Mouse (Mus musculus) embryonic stem cell, embryonic (primary cell): ENCODE data around the gene Dscam.

Experiments used
- CTCF ChIA-PET, 4 experiments: fragments of 300-600 bp in 2 of 4; fragments of 350-600 bp in 2 of 4; sonication (Branson Sonifier 250); formaldehyde crosslinking; loops; one replicate each; lab custom pipeline; 2022; ENCODE audit warnings: inconsistent platforms in 2 of 4; lab: Charles Lee
- POLR2A ChIA-PET, 4 experiments: fragments of 300-600 bp in 2 of 4; fragments of 350-600 bp in 2 of 4; sonication (Branson Sonifier 250); formaldehyde crosslinking; loops; one replicate each; lab custom pipeline; 2022; ENCODE audit warnings: antibody characterized with exemption in 4 of 4, inconsistent platforms in 1 of 4; lab: Charles Lee

Gene Dscam

DNA sequence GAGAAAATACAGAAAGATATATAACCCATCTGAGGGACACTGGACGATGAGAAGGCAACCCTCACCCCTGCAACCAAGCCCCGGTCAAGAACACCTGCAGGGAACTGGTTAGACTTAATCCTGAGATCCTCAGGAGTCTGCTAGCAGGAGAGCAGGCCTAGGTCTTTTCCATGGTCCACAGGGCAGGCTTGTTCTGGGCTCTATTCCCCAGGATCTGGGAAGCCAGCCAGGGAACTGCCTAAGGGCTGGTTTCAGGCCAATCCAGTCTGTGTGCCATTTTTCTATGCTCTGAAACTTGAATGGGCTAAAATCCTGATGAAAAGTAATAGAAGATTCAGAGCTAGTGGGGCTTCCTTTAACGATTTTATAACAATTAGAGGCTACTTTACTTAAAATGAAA is 173.7 kb downstream of the Dscam start:
- POLR2A ChIA-PET: interaction anchor here in 1 of 4 experiments (1.0 kb wide), 1 partner anchor 10 kb away, joined by 3 read pairs; no protein-coding TSS in a partner anchor
- CTCF ChIA-PET: no interaction called here

DNA sequence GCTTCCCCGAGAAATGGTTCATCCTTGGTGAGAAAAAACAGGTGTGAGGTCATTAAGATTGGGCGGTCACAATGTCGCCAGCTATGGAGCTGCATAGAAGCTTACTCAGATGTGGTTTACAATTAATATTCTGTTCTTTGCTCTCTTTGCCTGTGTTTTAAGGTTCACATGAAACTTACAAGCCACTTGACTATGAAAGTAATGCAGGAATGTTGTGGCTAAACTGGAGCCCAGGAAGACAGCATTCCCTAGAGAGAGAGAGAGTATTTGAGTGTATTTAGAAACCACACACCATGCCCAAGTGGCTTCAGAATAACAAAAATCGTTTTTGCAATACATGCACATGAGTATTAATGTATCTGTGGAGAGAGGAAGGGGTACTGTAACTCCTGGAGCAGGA is 174.7 kb downstream of the Dscam start:
- CTCF ChIA-PET: no interaction called here
- POLR2A ChIA-PET: interaction anchor here in 1 of 4 experiments (1.0 kb wide), 1 partner anchor 9 kb away, joined by 3 read pairs; no protein-coding TSS in a partner anchor

DNA sequence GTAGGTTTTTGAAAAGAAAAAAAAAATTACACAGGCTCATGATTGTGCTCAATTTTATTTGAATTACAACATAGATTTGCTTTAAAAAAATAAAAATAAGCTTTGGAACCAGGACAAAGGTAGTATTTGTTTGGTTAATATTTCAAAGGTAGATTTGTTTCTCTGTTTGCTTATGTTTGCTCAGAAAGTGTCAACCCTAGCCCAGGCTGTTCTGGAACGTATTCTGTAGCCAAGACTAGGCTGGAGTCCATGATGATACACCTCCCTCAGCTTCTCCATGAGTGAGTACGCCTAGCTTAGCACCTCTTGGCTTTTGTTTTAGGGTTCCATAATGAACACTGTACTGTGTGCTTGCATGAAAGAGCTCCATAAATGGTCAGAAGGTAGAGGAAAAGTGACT is 183.2 kb downstream of the Dscam start:
- POLR2A ChIA-PET: no interaction called here
- CTCF ChIA-PET: interaction anchor here in 1 of 4 experiments (0.5 kb wide), 1 partner anchor 712 kb away, joined by 3 read pairs; no protein-coding TSS in a partner anchor

DNA sequence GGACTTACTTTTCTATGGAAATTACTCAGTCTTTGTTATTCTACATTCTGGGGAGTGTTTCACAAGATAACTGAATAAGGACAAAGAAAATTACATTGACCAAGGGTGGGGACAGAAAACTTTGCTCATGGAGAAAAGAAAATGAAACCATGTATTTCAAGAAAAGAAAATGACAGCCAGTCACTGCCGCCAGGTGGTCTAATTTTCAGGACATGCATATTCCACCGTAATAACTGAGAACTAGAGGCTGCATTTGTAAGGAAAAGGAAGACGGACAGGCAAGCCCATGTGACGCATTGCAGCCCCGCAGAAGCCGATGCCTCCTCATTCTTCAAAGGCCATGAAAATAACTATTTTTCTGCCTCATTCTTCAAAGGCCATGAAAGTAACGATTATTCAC is 197.3 kb downstream of the Dscam start:
- ChIA-PET POLR2A (no interaction called here), CTCF (no interaction called here)

DNA sequence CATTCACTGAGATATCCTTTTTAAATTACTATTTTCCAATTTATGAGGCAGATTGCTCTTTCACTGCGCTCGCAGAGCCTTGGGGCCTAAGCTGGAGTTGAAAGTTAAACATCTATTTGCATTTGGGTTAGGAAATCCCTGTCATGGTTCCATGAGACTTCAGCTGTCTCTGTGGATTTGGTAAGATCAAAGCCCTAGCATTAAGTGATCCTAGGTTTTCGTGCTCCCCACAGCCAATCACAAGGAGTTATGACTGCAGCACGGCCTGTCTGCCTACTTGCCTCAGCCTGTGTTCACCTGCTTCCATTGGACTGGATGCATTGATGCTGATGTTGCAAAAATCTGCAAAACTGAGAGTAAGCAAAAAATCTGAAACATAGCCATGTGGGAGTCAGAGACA is 198.8 kb downstream of the Dscam start:
- CTCF ChIA-PET: no interaction called here
- POLR2A ChIA-PET: interaction anchor here in 1 of 4 experiments (1.2 kb wide), 1 partner anchor 27 kb away, joined by 3 read pairs; no protein-coding TSS in a partner anchor

DNA sequence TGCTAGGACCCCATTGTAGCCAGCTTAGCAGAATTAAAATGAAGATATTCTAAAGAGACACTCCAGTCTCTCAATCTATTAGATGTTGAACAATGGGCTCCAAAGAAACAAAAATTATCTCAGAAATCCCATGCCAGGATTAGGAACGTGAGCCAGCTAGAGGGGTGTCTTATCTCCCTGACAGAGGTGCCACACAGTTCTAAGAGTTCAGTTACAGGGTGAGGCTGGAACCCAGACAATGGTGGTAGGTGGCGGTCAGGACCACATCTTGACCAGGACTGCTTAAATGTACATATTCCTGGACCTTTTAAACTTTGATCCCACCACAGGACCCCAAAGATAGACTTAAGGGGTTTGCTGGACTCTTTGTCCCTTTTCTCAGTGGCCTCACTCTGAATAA is 200.1 kb downstream of the Dscam start:
- ChIA-PET POLR2A (interaction anchor here in 1 of 4 experiments (1.2 kb wide), 1 partner anchor 26 kb away, joined by 3 read pairs; no protein-coding TSS in a partner anchor), CTCF (interaction anchor here in 1 of 4 experiments (0.7 kb wide), 1 partner anchor 291 kb away, joined by 3 read pairs; no protein-coding TSS in a partner anchor)

DNA sequence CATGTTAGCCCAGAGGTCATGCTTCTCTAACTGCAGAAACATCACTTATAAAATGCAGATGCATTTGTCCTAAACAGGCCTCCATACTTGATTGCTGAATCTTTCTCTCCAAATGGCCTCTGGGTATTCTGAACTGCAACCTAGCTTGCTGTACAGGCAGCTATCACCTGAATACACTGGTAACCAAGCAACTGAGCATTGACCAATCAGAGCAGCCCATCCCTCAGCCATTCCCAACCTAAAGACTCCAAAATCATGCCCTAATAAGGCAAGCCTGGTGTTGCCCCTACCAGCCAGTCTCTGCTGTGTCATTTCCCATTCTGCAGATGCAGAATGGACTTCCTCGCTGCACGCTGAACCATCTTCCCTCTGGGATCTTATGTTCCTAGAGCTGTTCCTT is 200.9 kb downstream of the Dscam start:
- ChIA-PET CTCF (interaction anchor here in 1 of 4 experiments (0.6 kb wide), 1 partner anchor 41 kb away, joined by 3 read pairs; no protein-coding TSS in a partner anchor), POLR2A (no interaction called here)

DNA sequence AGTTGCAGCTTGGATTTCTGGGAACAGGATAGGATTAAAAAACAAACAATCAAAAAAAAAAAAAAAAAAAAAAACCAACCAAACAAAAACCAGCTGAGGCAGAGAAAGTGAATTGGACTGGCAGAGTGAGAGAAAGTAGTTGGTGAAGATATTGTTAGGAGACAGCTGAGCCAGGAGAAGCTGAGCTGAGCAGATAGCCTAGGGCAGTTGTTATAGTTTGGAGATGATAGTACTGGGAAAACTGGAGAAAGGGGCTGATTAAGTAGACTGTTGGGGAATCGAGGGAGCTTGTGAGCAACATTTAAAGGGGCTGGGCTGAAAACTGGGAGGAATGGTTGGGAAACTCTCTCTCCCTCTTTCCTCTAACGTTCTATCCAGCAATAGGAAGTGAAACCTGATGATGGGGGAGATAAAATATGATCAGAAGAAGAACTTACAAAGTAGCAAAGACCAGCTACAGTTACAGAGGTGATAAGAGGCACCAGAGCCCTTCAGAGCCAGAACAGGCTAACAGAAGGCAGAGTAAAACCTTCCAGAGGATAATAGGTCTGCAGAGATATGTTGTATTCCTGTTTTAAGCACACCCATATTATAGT is 201.6 kb downstream of the Dscam start:
- ChIA-PET CTCF (interaction anchor here in 2 of 4 experiments (0.6 to 0.7 kb wide), 3 partner anchors 68 to 325 kb away, joined by 3 to 4 read pairs (median 4); no protein-coding TSS in a partner anchor), POLR2A (no interaction called here)

DNA sequence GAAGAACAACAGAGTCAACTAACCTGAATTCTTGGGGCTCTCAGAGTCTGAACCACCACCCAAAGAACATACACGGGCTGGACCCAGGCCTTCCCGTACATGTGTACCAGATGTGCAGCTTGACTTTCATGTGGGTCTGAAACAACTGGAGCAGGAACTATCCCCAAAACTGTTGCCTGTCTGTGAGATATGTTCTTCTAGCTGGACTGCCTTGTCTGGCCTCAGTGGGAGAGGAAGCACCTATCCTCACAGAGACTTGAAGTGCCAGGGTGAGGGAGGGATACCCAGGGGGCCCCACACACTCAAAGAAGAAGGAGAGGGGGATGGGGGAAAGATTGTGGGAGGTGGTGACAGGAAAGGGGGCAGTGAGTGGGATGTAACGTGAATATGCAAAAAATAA is 210.9 kb downstream of the Dscam start:
- ChIA-PET POLR2A (no interaction called here), CTCF (no interaction called here)

DNA sequence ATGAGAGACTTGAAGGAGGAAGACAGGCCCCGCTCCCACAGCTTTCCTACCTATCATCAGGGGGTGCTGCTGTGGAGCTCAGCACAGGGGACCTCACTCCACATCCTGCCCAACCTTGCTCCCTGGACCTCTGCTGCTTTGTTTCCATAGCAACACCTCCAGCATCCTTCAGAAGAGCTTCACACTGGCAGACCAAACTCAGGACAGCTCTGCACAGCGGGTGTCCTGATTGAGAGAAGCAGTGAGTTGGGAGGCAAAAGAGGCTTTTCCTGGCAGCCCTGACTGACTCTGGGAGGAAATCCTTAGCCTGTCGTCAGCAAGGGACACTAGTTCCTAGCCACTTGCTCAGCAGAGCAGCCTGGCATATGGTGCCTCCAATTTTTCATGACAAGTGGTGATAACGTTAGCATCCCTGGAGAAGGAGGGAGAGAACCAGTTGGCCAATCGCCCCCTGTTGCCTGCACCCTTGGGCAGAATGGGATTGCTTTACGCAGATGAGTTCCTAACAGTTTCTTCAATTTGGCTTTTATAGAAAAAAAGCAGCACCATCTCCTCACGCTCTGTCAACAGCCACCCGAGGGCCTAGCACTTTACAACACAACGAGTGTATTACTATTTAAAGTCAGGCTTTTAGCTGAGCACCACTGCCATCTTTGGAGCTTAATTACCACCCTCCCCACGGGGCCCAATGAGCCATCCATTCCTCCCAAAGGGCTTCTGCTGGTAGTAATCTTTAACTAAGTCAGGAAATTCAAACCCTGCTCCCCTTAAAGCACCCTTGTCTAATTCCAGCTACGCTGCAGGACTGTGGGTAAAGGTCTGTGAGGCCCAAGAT is 224.9 kb downstream of the Dscam start:
- ChIA-PET POLR2A (interaction anchor here in 1 of 4 experiments (0.9 kb wide), 1 partner anchor 25 kb away, joined by 3 read pairs; no protein-coding TSS in a partner anchor), CTCF (interaction anchor here in 1 of 4 experiments (0.8 to 1.1 kb wide), 3 partner anchors 14 to 348 kb away, joined by 3 read pairs; no protein-coding TSS in a partner anchor)

DNA sequence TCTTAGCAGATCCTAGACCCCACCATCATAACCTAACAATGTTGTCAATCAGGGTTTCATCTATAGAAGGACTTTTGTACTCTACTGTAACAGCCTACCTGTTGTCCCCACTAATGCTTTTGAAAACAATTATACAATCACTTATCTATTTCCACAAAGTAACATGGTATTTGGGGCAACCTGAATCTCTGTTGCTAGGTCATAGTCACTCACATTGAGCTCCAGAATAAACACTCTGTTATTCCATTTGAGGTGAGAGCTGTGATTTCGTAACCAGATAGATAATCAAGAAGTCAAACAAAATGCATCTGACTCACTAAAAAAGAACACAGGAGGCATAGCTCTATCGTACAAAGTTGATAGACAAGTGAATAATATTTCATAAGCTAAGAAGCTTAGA is 226.9 kb downstream of the Dscam start:
- ChIA-PET POLR2A (no interaction called here), CTCF (no interaction called here)

DNA sequence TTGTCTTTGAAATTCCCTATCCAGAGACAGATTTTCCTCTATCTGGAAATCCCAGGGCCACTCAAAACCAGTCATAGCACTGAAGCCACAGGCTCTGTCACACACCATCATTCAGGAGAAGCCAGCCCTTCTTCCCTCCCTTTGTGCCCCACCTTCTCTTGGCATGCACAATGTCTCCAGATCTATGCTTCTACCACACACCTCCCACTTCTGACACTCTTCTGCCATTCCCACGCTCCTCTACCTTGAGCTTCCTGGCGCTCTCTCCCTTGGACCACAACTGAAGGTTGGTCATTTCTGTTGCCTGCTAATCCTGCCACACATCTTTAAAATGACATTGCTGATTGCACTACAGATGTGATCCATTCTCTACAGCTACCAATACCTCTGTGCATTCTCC is 235.8 kb downstream of the Dscam start:
- CTCF ChIA-PET: no interaction called here

DNA sequence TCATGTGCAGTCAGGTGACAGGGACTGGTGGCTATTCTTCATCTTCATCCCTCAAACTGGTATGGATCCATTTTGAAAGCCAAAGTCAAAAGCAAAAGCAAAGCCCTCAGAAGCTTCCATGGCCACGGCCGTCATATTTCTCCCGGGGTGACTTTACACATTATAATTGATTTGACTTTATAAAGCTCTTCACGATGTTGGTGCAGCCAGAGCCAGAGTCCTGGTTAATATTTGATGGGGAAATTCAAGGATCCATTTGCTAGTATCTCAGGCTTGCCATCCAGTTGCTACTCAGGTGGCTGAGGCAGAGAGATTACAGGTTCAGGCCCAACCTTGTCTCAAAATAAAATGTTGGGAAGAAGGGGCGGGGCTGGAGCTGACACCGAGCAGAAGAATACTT is 238.3 kb downstream of the Dscam start:
- ChIA-PET CTCF (interaction anchor here in 2 of 4 experiments (0.8 to 1.4 kb wide), 6 partner anchors 13 to 361 kb away, joined by 3 to 5 read pairs (median 4); no protein-coding TSS in a partner anchor), POLR2A (interaction anchor here in 1 of 4 experiments (0.6 kb wide), 1 partner anchor 303 kb away, joined by 4 read pairs; no protein-coding TSS in a partner anchor)

More for the DNA sequence above, 235.8 kb downstream of the Dscam start:
- POLR2A ChIA-PET: no interaction called here

DNA sequence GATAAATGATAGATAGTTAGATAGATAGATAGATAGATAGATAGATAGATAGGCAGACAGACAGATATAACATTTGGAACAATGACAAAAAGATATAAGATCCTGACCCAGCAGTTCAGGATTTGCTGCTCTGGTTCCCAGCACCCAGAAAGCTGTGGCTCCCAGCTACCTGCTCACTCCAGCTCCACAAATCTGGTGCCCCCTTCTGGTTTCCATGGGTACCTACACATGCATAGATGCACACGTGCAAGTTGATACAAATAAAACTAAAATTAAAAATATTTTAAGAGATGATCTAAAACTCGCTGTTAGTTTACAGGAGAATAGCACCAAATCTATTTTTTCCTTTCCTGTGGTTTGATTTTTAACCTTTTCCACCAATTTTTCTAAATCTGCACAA is 238.8 kb downstream of the Dscam start:
- ChIA-PET POLR2A (no interaction called here), CTCF (interaction anchor here in 2 of 4 experiments (0.6 to 1.4 kb wide), 7 partner anchors 14 to 361 kb away, joined by 3 to 5 read pairs (median 3); no protein-coding TSS in a partner anchor)

DNA sequence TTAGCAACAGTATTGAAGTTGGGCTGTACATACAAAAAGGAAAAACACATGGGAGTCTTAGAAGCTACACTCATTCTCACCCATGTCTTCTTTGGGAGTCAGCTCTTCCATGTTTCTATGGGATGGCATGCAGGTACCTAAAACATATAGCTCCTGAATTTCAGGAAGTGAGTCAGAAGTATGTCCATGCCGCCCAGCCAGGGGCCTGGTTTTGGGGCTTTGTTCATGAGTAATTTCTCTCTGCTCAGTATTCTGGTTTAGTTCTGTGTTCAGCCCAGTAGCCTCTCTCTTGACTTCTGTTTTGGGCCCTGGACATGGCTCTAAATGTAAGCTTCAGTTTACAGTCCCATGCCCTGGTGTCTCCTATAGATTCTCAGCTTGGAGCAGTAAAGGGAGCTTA is 242.5 kb downstream of the Dscam start:
- POLR2A ChIA-PET: no interaction called here
- CTCF ChIA-PET: no interaction called here

DNA sequence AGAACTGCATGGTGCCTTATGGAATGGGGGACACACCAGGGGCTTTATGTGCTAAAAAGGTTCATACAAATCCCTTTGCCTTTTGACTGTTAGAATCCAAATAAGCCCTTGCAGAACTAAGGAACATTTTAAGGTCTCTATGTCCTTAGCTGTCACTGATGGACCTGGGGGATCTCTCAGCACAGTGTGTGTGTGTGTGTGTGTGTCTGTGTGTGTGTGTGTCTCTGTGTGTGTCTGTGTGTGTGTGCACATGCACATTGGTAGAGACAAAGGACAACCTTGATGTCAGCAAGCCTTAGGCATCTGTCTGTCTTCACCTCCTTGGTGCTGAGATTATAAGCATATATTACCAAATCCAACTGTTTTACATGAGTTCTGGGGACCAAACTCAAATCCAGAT is 243.1 kb downstream of the Dscam start:
- POLR2A ChIA-PET: no interaction called here
- CTCF ChIA-PET: no interaction called here

DNA sequence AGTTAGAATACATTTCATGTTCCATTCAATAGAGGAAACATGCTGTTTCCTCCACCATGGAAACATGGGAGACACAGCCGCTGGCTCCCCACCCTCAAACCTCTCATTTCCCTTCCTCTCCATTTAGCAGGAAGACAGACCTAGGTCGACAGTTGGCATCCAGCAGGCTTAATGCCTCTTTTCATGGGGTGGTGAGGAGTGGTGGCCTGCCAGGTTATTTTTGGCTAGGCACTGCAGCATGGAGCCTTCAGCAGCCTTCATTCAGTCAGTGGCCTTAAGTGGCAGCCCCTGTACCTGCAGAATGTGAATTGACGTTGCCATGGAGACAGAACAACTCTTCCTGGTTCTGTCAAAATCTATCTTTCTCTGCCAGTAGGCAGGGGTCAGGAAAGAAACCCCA is 243.6 kb downstream of the Dscam start:
- CTCF ChIA-PET: no interaction called here
- POLR2A ChIA-PET: no interaction called here

DNA sequence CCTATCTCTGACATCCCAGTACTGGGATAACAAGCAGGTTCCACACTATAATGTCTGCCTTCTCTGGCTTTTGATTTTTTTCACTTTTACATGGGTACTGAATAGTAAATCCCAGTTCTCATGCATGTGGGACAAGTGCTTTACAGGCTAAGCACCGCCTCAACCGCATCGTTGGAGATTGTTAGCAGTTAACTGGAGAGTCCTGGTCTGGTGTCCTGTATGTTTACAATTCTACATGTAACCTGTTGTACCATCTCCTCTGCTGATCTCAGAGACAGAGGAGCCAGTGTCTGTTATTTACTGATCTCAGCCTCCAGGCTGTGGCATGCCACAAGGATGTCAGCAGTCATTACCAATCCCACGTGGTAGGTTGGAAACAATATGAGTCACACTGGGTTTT is 246.6 kb downstream of the Dscam start:
- CTCF ChIA-PET: no interaction called here
- POLR2A ChIA-PET: no interaction called here

DNA sequence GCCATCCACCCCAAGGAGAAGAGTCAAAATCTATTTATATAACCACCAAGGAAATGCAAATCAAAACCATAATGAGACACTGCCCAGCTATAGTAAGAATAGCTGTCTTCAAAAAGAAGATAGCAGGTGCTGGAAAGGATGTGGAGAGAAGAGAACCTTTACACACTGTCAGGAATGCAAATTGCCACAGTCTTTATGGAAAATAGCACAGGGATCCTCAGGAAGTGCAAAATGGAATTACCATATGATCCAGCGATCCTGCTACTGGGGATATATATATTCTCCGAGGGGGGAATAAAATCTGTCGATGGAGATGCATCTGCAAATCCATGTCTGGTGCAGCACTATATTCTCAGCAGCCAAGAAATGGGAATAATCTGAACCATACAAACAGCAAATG is 256.1 kb downstream of the Dscam start:
- CTCF ChIA-PET: no interaction called here
- POLR2A ChIA-PET: no interaction called here

DNA sequence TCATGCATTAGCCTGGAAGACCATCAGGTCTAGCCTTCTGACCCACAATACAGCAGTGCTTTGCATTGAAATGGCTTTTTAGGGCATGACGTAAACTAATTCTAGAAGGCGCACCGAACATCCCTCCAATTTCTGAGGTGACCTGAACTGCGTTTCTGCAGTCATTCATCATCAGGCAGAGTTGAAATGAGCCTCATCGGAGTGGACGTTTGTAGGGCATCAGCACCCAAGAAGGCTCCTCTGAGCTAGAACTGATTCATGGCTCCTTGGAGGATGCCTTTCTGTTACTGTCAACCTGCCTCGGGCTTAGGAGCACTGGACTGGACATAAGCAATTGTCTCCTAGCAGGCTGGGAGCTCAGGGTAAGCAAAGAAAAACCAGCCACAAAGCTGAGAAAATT is 257.7 kb downstream of the Dscam start:
- ChIA-PET CTCF (interaction anchor here in 1 of 4 experiments (0.6 kb wide), 1 partner anchor 580 kb away, joined by 3 read pairs; no protein-coding TSS in a partner anchor), POLR2A (no interaction called here)
